Mouse (Mus musculus) retina, postnatal 1 day (tissue): ENCODE results near the gene Prom2.

Source experiments
- DNase-seq: peaks from one replicate; pipeline ENCODE4 v3.0.0-alpha.2; 2012

Prom2 gene

GRCm38 (mm10) chr2:127541185-127541584 is at the start of gene Prom2:
Gene Prom2 (minus strand): TSS chr2:127541467.
- no peak for DNase-seq

- DNase-seq = no peak
These were observed 49.6 kb upstream of the Prom2 start for GRCm38 (mm10) chr2:127590840-127591239.

DNA sequence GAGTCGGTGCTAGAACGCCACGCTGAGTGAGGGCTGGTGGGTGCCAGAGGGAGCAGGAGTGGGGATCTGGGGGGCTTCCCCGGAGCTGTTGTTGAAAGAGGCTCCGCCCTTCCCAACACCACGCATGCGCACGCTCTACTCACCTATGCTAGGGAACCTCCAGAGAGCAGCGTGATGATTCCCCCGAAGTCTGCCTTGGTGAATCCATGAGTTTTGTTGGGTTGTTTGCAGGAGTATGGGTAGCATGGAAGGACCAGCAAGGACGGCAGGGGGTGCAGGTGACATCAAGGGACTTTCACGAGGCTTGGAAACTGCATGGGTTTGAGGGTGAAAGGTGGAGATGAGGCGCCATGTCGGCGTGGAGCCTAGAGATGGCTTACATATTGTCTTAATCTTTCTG is 48.9 kb upstream of the Prom2 start:
- no peak for DNase-seq

- DNase-seq = no peak
These were observed 47.6 kb upstream of the Prom2 start for GRCm38 (mm10) chr2:127588897-127589296.

DNA sequence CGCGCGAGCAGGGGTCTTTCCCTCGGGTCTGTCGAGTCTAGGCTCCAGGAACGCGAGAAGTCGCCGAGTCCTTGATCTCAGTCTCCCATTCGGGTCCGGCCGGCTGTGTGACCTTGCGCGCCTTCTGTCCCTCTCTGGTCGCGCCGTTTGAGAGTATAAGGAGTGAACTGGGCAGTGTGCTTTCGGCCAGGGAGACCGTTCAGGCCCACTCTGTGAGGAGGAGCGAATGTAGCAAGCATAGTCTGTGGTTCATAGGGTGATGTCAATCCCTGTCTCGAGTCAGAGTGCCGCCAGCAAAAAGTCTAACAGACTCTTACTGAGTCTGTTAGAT is 46.2 kb upstream of the Prom2 start:
- no peak for DNase-seq

GRCm38 (mm10) chr2:127586694-127587513 is 45.6 kb upstream of the Prom2 start, which contains the start of the genes Zfp661 and Mrps5:
Gene Zfp661 (minus strand): TSS chr2:127587094.
Gene Mrps5 (plus strand): TSS chr2:127587222.
- DNase-seq = peak; percentile 86

DNA sequence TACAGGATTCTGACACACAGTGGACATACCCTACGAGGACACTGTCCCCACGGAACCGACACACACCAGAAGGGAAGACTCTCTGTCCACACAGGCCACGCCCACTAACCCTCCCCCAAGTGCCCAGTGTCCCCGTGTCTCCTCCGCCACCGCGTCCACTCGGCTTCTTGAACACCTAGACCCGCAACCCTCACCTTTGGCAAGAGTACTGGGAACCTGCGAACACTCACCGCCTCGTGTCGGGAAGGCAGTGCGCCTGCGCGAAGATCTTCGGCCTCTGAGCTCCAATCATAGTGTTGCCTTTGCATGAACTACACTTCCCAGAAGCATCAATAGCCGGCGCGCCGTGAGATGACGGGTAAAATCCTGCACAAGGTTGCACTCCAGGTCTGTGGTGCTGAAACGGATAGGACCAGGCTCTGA is 43.2 kb upstream of the Prom2 start:
- DNase-seq = peak; percentile 95

- DNase-seq = no peak
These were observed 32.1 kb upstream of the Prom2 start for GRCm38 (mm10) chr2:127573322-127573721.

DNA sequence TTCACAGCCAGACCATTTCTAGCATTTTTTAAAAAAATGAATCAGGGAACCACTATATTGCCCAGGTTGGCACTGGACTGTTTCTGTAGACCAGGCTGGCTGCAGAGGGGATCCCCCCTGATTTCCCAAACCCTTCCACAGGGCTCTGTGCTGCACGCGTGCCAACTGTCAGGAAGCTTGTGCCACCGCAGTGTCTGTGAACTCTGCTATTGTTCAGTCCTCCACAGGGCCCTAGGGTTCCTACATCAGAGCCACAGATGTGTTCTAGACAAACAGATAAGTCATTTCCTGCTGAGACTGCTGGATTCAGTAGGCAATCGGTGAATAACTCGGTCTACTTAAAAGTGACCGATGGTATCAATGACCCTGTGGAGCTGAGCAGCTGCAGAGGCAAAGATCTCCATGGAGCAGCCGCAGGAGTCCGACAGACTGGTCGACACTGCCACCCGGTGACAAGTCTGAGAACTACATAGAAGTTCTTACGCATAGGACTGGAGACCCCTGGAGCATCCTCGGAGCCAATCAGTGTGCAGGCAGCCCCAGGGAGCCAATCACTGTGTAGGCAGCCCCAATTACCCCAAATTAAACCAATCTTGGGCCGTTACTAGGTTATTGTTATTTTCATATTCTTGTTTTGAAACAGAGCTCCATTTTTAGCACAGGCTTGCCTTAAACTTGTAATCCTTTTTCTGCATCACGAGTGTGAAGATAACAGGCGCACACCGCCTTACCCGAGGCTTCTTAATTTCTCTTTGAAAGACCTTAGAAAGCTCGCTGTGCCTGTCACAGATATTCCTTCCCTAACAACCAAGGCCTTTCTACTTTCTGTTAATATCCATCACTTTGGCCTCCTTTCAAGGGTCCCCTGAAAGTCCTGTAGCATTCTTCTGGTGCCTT is 18.1 kb upstream of the Prom2 start:
- DNase-seq = peak; percentile 95

DNA sequence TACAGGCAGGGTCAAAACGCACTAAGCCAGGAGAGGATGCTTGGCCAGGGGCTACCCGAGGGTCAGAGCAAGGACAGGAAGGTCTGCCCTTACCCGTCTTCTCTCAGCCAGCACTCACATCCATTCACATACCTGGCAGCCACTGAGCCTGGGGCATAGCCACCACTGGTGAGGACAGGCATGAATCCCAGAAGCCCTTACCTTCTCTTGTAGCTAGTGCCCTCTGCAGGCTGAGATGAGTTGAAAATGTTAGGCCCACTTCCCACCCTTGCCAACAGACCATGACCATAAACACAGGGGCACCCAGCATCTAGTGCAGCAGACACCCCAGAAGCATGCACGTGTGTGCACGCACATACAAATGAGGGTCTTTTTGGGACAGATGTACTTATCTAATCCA is 9.8 kb upstream of the Prom2 start:
- peak; percentile 55 for DNase-seq

DNA sequence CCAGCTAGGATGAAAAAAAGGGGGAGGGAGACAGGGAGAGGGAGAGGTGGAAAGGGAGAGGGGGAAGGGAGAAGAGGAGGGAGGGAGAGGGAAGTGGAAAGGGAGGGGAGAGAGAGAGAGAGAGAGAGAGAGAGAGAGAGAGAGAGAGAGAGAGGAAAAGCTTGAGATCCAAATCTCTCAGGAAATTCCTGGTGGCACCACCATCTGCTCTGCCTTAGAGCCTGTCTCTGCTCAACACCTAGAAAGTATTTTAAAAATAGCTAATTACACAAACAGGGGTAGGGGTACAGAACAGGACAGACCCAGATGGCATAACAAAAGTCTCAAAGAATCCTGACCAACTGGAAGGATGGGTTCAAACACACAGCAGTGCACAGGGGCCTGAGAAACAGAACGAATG is 9.2 kb upstream of the Prom2 start:
- DNase-seq = no peak

GRCm38 (mm10) chr2:127549711-127550110 is 8.4 kb upstream of the Prom2 start:
- DNase-seq = no peak

- no peak for DNase-seq
These were observed 7.2 kb upstream of the Prom2 start for GRCm38 (mm10) chr2:127548342-127549074.

DNA sequence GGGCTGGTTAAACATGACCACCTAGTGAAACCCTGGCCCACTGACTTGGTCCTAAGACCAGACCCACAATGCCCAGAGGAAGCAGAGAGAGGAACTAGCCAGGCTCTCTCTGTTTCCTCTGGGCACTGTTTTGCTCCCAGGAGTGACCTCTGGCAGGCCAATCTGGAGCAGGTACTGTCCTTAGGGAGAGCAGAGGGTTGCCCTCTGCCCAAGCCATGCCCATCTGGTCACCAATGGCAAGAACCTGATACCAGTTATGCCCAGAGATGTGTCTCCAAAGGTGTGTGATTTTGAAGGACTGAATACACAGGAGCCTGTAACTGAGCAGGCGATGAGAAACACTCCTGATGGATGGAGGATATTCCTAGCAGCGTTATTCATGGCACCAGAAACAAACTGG is 430 bp upstream of the Prom2 start:
- DNase-seq = no peak

- DNase-seq = peak; percentile 44
These were observed 1.8 kb downstream of the Prom2 start for GRCm38 (mm10) chr2:127539494-127539893.

GRCm38 (mm10) chr2:127537548-127537947 is 3.7 kb downstream of the Prom2 start:
- DNase-seq = no peak

- DNase-seq = no peak
These were observed 5.9 kb downstream of the Prom2 start for GRCm38 (mm10) chr2:127535363-127535762.

- DNase-seq = peak; percentile 49
These were observed 8.9 kb downstream of the Prom2 start for GRCm38 (mm10) chr2:127532379-127532778.

DNA sequence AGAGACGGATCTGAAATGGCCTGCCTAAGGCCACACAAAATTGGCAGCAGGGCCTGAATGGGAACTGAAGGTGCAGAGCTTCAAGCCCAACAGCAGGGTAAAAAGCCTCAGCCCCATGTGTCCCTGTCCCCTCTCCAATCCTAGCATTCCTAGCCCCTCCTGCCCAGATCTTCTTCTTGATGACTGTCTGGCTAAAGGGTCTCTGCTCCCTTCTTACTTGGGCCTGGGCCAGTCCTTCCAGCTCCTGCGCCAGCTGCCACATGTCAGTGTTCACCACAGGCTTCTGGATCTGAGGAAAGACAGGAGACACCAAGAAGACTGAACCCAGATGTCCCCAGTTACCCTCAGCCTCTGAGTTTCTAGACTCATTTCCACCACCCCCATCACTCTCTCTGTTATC is 9.7 kb downstream of the Prom2 start:
- DNase-seq = no peak

DNA sequence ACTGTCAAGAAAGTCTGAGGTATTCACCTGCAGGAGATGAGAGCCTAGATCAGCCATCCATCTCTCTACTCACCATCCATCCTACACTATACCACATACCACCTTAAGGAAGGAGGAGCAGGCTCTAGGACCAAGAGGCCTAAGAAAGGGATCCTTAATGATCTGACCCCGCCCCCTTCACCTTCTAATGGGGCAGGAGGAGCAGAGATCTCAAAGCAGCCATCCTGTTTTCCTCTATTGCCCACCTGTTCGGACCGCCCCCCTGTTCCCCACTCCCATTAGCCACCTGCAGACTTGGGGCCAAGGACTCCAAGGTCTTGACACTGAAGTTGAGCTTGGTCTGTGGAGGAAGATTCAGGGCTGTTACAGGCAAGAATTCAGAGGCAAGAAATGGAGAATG is 10.8 kb downstream of the Prom2 start:
- no peak for DNase-seq

GRCm38 (mm10) chr2:127525004-127525775 is 16.1 kb downstream of the Prom2 start:
- DNase-seq = no peak
